15 mouse cellular contexts compared by ENCODE assay signal in genomic region chr10:84871285-84871684, GRCm38 (mm10). TPM values are rescaled to one million over a fixed set of nuclear protein-coding genes. Genes with fewer than 3 reads are reported as not detected.
DNase-seq lines count a peak whose midpoint lies in the region; ATAC-seq lines count a peak whose summit lies in the region.
"Had no signal": no experiment of that assay in that cellular context is flagged by ENCODE, and none has a peak within 500 bp of the region (broad histone marks: within the 10 kb centered on the region; RNA-seq: fewer than 3 reads in every experiment).

No protein-coding gene starts in this region.

- DNase-seq in heart, adult 11 months = peak; percentile 85
- DNase-seq in heart, adult 18-20 months = no peak
- peak; percentile 20 for DNase-seq in midbrain, embryonic 10.5 days (ENCODE audit: low spot score)
- peak; percentile 55 for DNase-seq in retina, embryonic 14.5 days (ENCODE audit: low spot score)
- DNase-seq in ovary, postnatal 14 days (ENCODE audit: low spot score) = no peak
- no peak for DNase-seq in left cerebral cortex, postnatal 36 days (ENCODE audit: low spot score in 2 of 2)
- DNase-seq in urinary bladder, postnatal 10 days (ENCODE audit: low spot score) = no peak
- DNase-seq: cerebellum, adult 9-11 months; heart, postnatal 4 days; kidney, adult 2 months; liver, embryonic 13.5 days; lung, postnatal 14 days; right cerebral cortex, adult 18-20 months had no signal

- H3K4me3 ChIP-seq in forebrain, embryonic 15.5 days = no peak overlapping the region
- no peak overlapping the region for H3K4me3 ChIP-seq in midbrain, embryonic 10.5 days
- H3K4me3 ChIP-seq: heart, embryonic 10.5 days; liver, embryonic 13.5 days had no signal

- H3K9ac ChIP-seq in forebrain, embryonic 15.5 days (replicated peaks) = no peak overlapping the region
- H3K9ac ChIP-seq: liver, embryonic 13.5 days had no signal

- H3K4me2 ChIP-seq in forebrain, embryonic 15.5 days (replicated peaks) = 0 out of 2 replicates have a peak overlapping the region, but pooled peaks have one; percentile 16
- H3K4me2 ChIP-seq: liver, embryonic 13.5 days had no signal

- intact Hi-C loops in left cerebral cortex, postnatal 36 days (cut with DNase I) = no loop called here

- H3K4me1 ChIP-seq in forebrain, embryonic 15.5 days = peaks cover 7% of the 10 kb centered on the region
- H3K4me1 ChIP-seq in midbrain, embryonic 10.5 days = peaks cover 15% of the 10 kb centered on the region
- H3K4me1 ChIP-seq: heart, embryonic 10.5 days; liver, embryonic 13.5 days had no signal

- ATAC-seq in forebrain, embryonic 15.5 days (replicated peaks) = peak; percentile 86

- H3K27me3 ChIP-seq in forebrain, embryonic 15.5 days = 0 out of 2 replicates have a peak, but pooled peaks cover 3% of the 10 kb centered on the region
- no peaks in the 10 kb centered on the region for H3K27me3 ChIP-seq in midbrain, embryonic 10.5 days (ENCODE audit: low read depth, poor library complexity, severe bottlenecking)
- H3K27me3 ChIP-seq: liver, embryonic 13.5 days had no signal

- WGBS in forebrain, embryonic 15.5 days = 4% methylated on average over 12 of the region's 12 CpGs
- 47% methylated on average over 12 of the region's 12 CpGs for WGBS in midbrain, embryonic 10.5 days

- H3K9me3 ChIP-seq in forebrain, embryonic 15.5 days = no peaks in the 10 kb centered on the region
- H3K9me3 ChIP-seq in midbrain, embryonic 10.5 days (replicated peaks) = no peaks in the 10 kb centered on the region
- H3K9me3 ChIP-seq: heart, embryonic 10.5 days; liver, embryonic 13.5 days had no signal

- H3K27ac ChIP-seq in forebrain, embryonic 15.5 days (replicated peaks) = no peak overlapping the region
- peak overlapping the region; percentile 4 for H3K27ac ChIP-seq in midbrain, embryonic 10.5 days (replicated peaks)
- H3K27ac ChIP-seq: heart, embryonic 10.5 days; liver, embryonic 13.5 days had no signal

- H3K36me3 ChIP-seq in forebrain, embryonic 15.5 days = no peaks in the 10 kb centered on the region
- peaks cover 98% of the 10 kb centered on the region for H3K36me3 ChIP-seq in midbrain, embryonic 10.5 days
- H3K36me3 ChIP-seq: heart, embryonic 10.5 days; liver, embryonic 13.5 days had no signal

RNA-seq across cellular contexts. Expression of gene Ric8b, which starts 46.1 kb away (rescaled TPM):
- 10 to 100 TPM; 37.8 to 42.2 TPM for total RNA-seq in heart, adult 18-20 months (2021)
- 40.5 and 43.6 TPM in 2 replicates for polyA plus RNA-seq in forebrain, embryonic 15.5 days (2015; fragmentation: Nextera tagmentation; extraction: Ambion mirVana)
- 28.7 and 30.3 TPM in 2 replicates for polyA plus RNA-seq in midbrain, embryonic 10.5 days (2016; fragmentation: Nextera tagmentation; extraction: Ambion mirVana)
- total RNA-seq in left cerebral cortex, postnatal 36 days (2021) = 10 to 100 TPM; 46.4 to 64.5 TPM

Comparison
In these comparisons a context has a peak if more than half of its experiments do, and no peak if none do; other contexts are left out.
1. DNase-seq: peak in heart, adult 11 months (single experiment), midbrain, embryonic 10.5 days (single experiment) and retina, embryonic 14.5 days (single experiment); none in heart, adult 18-20 months (0 of 2), ovary, postnatal 14 days (single experiment), left cerebral cortex, postnatal 36 days (0 of 2) and urinary bladder, postnatal 10 days (single experiment).